Mouse (Mus musculus): ENCODE results near the gene Sh2d1b2.

Sh2d1b2 gene

DNA sequence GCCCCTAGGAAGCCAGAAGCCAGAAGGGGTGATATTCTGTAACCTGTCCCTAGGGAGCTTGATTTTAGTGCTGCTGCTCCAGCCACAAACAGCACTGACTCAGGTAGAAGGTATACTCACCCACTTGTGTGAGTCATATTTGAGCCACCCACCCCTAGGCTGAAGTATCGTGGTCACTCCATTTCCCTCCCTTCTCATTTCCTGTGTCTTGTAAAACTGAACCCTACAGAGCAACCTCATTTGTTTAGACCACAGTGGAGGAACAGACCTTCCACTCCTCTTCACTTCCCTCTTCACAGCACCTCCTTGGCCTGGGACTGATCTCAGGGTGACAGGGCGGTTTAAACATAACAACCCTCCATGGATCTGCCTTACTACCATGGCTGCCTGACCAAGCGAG is 44.5 kb downstream of the Sh2d1b2 start, which contains the start of gene Sh2d1b1:
TSS of gene Sh2d1b1 (plus strand) at position 305 of the 400 bp plus-strand sequence.
- in situ Hi-C loops (cut with MboI, MseI) = no loop called here

DNA sequence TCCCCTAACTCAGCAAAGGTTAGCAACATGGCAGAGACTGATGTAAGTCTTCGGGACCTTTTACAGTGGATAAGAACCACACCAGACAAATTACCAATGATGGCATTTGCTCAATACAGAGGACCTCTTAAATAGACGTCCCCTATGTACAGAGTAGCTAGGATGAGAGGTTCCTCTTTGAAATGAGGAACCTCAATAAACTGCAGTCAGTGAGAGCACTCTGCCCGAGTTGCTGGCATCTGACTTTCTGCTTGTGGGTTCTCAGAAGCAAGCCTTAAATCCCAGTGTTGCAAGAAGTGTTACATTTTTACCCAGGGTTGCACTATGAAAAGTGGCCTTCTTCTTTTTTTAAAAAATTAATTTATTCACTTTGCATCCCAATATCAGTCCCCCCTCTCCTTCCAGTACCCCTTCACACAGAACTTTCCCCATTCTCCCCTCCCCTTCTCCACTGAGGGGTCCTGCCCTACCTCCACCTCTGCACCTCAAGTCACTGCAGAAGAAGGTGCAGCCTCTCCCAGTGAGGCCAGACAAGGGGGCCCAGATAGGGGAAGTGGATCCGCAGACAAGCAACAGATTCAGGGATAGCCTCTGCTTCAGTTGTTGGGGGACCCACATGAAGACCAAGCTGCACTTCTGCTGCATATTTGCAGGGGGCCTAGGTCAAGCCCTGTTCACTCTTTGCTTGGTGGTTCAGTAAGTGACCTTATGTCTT is 50.0 kb downstream of the Sh2d1b2 start:
- in situ Hi-C loops (cut with MboI, MseI) = no loop called here

DNA sequence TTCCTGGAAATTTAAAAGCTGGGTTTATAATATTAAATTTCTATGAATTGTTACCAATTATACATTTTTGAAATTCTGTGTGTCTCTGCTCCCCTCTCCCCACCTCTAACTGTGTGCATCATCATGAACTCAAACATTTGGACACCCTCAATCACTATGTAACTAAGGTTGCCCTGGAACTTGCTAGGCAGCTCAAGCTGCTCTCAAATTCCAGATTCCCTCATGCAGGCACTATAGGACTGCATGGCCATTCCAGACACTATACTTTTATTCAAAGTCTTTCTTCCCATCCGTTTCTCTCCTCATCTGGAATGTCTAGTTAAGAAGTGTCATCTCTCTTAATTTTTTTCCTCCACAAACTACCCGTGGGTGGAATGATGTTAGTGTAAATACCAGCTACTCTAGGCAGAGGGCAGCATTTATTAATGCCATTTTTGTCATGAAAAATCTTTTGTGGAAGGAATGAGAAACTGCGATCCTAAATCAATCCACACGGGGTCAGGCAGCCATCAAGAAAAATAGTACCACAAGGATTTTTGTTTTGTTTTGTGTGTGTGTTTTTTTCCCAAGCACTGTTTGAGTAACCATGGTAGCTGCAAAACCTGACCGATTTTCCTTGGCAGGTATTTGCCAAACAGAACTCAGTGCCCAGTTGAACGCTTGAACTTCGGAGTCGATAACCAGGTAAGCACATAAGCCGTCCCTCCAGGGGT is 59.8 kb downstream of the Sh2d1b2 start:
- in situ Hi-C loops (cut with MboI, MseI) = no loop called here

DNA sequence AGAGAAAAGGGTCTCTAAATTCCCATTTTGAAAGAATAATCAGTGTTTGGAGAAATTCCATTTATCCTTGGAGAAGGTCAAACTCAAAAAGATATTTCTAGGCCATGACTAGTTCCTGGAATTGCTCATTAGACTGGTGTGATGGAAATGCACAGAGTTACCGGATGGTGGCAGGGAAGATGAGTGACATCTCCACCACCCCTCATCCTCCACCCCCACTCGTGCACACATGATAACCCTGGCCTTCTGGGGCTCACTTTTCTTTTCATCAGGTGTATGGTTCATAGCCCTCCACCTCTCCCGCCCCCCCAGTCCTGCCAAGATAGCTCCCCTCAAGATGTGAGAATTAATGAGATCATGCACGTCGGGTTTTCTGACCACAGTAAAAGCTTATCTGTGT is 60.7 kb downstream of the Sh2d1b2 start:
- in situ Hi-C loops (cut with MboI, MseI) = no loop called here

DNA sequence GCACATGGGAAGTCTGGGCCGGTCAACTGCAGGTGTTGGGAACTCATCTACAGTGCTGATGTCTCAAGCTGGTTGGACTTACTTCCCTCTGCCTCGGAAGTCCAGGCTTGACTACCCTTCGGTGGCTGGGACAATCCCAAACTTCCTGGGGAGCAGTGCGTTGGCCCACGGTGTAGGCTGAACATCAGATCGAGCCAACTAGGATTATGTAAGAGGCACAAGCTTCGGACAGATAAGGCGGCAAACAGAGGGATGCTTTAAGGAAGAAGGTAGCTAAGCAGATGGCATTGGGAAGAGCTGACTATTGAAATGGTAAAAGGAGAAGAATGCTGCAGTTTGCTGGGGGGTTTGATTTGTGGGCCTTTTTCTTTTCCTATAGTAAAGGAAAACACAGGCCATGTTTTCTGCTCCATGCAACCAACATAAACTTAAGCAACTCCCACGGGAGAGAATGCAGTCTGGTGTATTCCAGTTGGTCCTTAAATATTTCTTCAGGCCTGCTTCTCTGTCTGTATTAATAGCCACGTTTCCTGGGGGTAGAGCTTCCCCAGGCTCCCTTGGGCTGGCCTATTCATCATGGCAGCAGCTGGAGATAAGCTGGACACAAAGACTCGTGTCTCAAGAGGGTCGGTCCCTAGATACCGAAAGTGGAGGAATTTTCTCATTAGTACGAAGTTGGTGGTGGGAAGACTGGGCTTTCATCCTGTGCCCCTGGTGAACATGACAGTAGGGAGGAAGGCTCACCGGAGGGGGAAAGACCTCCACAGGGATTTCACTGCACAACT is 62.4 kb downstream of the Sh2d1b2 start:
- in situ Hi-C loops (cut with MboI, MseI) = no loop called here

GRCm38 (mm10) chr1:170299496-170299895 is 66.9 kb downstream of the Sh2d1b2 start:
- in situ Hi-C loops (cut with MboI, MseI) = no loop called here

DNA sequence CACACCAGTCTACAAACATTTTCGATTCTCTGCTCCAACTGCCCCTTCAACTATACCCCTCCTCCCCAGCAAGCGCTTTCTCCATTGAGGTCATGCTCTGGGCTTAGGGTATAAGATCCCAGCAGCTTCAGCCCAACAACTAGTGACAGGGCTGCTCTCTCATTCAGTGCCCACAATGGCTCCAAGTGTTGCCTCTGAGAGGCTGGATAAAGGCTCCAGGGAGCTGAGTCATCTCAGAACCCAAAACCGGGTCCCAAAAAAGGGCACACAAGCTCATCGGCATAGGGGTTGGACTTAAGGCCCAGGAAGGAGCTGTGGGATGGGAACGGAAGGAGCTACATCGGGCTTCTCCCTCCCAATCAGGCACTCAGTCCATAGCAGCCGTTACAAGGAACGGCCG is 69.1 kb downstream of the Sh2d1b2 start:
- in situ Hi-C loops (cut with MboI, MseI) = no loop called here

- in situ Hi-C loops (cut with MboI, MseI) = no loop called here
Measured at GRCm38 (mm10) chr1:170302456-170302855, 69.9 kb downstream of the Sh2d1b2 start.

DNA sequence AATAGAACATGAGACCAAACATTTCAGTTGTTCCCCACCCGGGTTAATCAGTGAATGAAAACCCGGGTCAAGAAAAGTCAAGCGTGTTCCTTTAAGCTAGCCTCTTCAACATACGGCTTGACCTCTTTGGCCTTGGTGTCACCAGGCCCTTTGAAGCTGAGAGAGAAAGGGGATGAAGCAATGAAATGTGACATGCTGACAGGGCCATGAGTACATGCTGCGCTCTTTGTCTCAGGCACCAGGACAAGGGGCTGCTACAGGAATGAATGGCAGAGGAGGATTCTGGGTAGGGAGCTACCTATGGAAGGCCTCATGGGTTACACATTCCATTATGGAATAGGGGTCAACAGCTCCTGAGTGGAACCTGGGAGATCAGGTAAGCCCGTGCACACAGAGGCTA is 70.6 kb downstream of the Sh2d1b2 start:
- in situ Hi-C loops (cut with MboI, MseI) = no loop called here

All from T-helper 2 cell (primary cell).